ENCODE assay signal across 11 mouse cellular contexts in genomic region chr19:47013340-47014158, GRCm38 (mm10). TPM values are rescaled to one million over a fixed set of nuclear protein-coding genes. Genes with fewer than 3 reads are reported as not detected.
DNase-seq lines count a peak whose midpoint lies in the region; ATAC-seq lines count a peak whose summit lies in the region.
"Had no signal": no experiment of that assay in that cellular context is flagged by ENCODE, and none has a peak within 500 bp of the region (broad histone marks: within the 10 kb centered on the region; RNA-seq: fewer than 3 reads in every experiment).

No protein-coding gene starts in this region.

- no peak for ATAC-seq in heart, embryonic 12.5 days (ENCODE audit: insufficient number of reproducible peaks, low FRiP score)
- ATAC-seq in forebrain, embryonic 12.5 days (ENCODE audit: low FRiP score): no peak

- H3K27ac ChIP-seq in heart, embryonic 12.5 days (ENCODE audit: poor library complexity, severe bottlenecking): no peak overlapping the region
- H3K27ac ChIP-seq in forebrain, embryonic 12.5 days: peak overlapping the region; percentile 90
- peak overlapping the region; percentile 79 for H3K27ac ChIP-seq in midbrain, embryonic 10.5 days (replicated peaks)

- 0 out of 2 replicates have a peak overlapping the region, but pooled peaks have one; percentile 82 for H3K4me2 ChIP-seq in heart, embryonic 12.5 days
- H3K4me2 ChIP-seq in forebrain, embryonic 12.5 days: peak overlapping the region; percentile 71

- H3K4me3 ChIP-seq in heart, embryonic 12.5 days: peak overlapping the region; percentile 39
- H3K4me3 ChIP-seq in forebrain, embryonic 12.5 days (replicated peaks): peak overlapping the region; percentile 60
- H3K4me3 ChIP-seq in midbrain, embryonic 10.5 days: peak overlapping the region; percentile 60

- peaks cover 78% of the 10 kb centered on the region for H3K27me3 ChIP-seq in heart, embryonic 12.5 days (replicated peaks)
- peaks cover 60% of the 10 kb centered on the region for H3K27me3 ChIP-seq in forebrain, embryonic 12.5 days
- H3K27me3 ChIP-seq in midbrain, embryonic 10.5 days (ENCODE audit: low read depth, poor library complexity, severe bottlenecking): peaks cover 72% of the 10 kb centered on the region
- H3K27me3 ChIP-seq: CH12.LX had no signal

- DNase-seq in heart, postnatal 25 days (ENCODE audit: low spot score): no peak
- peak; percentile 57 for DNase-seq in MN1 (ENCODE audit: low spot score)
- DNase-seq in midbrain, embryonic 10.5 days (ENCODE audit: low spot score): no peak
- no peak for DNase-seq in frontal cortex, postnatal 14 days (ENCODE audit: low spot score in 2 of 2)
- DNase-seq in kidney, adult 9 months: no peak
- no peak for DNase-seq in B cell, adult 2 months
- DNase-seq: lung, postnatal 36 days had no signal

- H3K9me3 ChIP-seq in heart, embryonic 12.5 days (replicated peaks): no peaks in the 10 kb centered on the region
- no peaks in the 10 kb centered on the region for H3K9me3 ChIP-seq in forebrain, embryonic 12.5 days
- no peaks in the 10 kb centered on the region for H3K9me3 ChIP-seq in midbrain, embryonic 10.5 days (replicated peaks)

- intact Hi-C loops in heart, postnatal 25 days (cut with DNase I): no loop called here

- WGBS in heart, embryonic 12.5 days: 13% methylated on average over 20 of the region's 20 CpGs
- WGBS in forebrain, embryonic 12.5 days: 9% methylated on average over 20 of the region's 20 CpGs
- 11% methylated on average over 20 of the region's 20 CpGs for WGBS in midbrain, embryonic 10.5 days

- no peaks in the 10 kb centered on the region for H3K36me3 ChIP-seq in heart, embryonic 12.5 days
- no peaks in the 10 kb centered on the region for H3K36me3 ChIP-seq in forebrain, embryonic 12.5 days (replicated peaks)
- H3K36me3 ChIP-seq in midbrain, embryonic 10.5 days: no peaks in the 10 kb centered on the region

- no peak overlapping the region for H3K9ac ChIP-seq in heart, embryonic 12.5 days
- H3K9ac ChIP-seq in forebrain, embryonic 12.5 days: peak overlapping the region; percentile 78

- peaks cover 19% of the 10 kb centered on the region for H3K4me1 ChIP-seq in heart, embryonic 12.5 days (replicated peaks)
- peaks cover 15% of the 10 kb centered on the region for H3K4me1 ChIP-seq in forebrain, embryonic 12.5 days
- peaks cover 37% of the 10 kb centered on the region for H3K4me1 ChIP-seq in midbrain, embryonic 10.5 days

RNA-seq across cellular contexts. Expression of gene Ina, which starts 0.9 kb away (rescaled TPM):
- 0.24 and 0.86 TPM in 2 replicates for polyA plus RNA-seq in heart, embryonic 12.5 days (2016; fragmentation: Nextera tagmentation; extraction: Ambion mirVana)
- not detected for total RNA-seq in heart, postnatal 25 days (2021)
- polyA plus RNA-seq in forebrain, embryonic 12.5 days (2016; fragmentation: Nextera tagmentation; extraction: Ambion mirVana): 204 and 215 TPM in 2 replicates
- 51.0 and 98.3 TPM in 2 replicates for polyA plus RNA-seq in midbrain, embryonic 10.5 days (2016; fragmentation: Nextera tagmentation; extraction: Ambion mirVana)
- total RNA-seq: CH12.LX; hematopoietic stem cell, adult 5-6 weeks had no signal

RNA-seq across cellular contexts. Expression of gene Nt5c2, which starts 1.4 kb away (rescaled TPM):
- polyA plus RNA-seq in heart, embryonic 12.5 days (2016; fragmentation: Nextera tagmentation; extraction: Ambion mirVana): 108 and 111 TPM in 2 replicates
- total RNA-seq in heart, postnatal 25 days (2021): 10 to 100 TPM; 65.0 to 71.7 TPM
- 74.0 and 76.0 TPM in 2 replicates for polyA plus RNA-seq in forebrain, embryonic 12.5 days (2016; fragmentation: Nextera tagmentation; extraction: Ambion mirVana)
- 64.1 and 77.4 TPM in 2 replicates for polyA plus RNA-seq in midbrain, embryonic 10.5 days (2016; fragmentation: Nextera tagmentation; extraction: Ambion mirVana)

RNA-seq across cellular contexts. Expression of gene Pcgf6, which starts 37.2 kb away (rescaled TPM):
- polyA plus RNA-seq in heart, embryonic 12.5 days (2016; fragmentation: Nextera tagmentation; extraction: Ambion mirVana): 12.9 and 14.5 TPM in 2 replicates
- total RNA-seq in heart, postnatal 25 days (2021): 1 to 10 TPM; 2.8 to 3.2 TPM
- 32.6 and 33.4 TPM in 2 replicates for polyA plus RNA-seq in forebrain, embryonic 12.5 days (2016; fragmentation: Nextera tagmentation; extraction: Ambion mirVana)
- 30.2 and 33.8 TPM in 2 replicates for polyA plus RNA-seq in midbrain, embryonic 10.5 days (2016; fragmentation: Nextera tagmentation; extraction: Ambion mirVana)

RNA-seq across cellular contexts. Expression of gene Taf5, which starts 54.0 kb away (rescaled TPM):
- 7.1 and 7.5 TPM in 2 replicates for polyA plus RNA-seq in heart, embryonic 12.5 days (2016; fragmentation: Nextera tagmentation; extraction: Ambion mirVana)
- 1 to 10 TPM; 2.7 to 3.5 TPM for total RNA-seq in heart, postnatal 25 days (2021)
- 10.7 and 11.4 TPM in 2 replicates for polyA plus RNA-seq in forebrain, embryonic 12.5 days (2016; fragmentation: Nextera tagmentation; extraction: Ambion mirVana)
- polyA plus RNA-seq in midbrain, embryonic 10.5 days (2016; fragmentation: Nextera tagmentation; extraction: Ambion mirVana): 6.8 and 7.1 TPM in 2 replicates

Comparison
In these comparisons a context has a peak if more than half of its experiments do, and no peak if none do; other contexts are left out.
1. RNA of gene Ina, which starts 0.9 kb away (polyA plus RNA-seq): 204 to 215 TPM in forebrain, embryonic 12.5 days and 51.0 to 98.3 TPM in midbrain, embryonic 10.5 days; 0.24 to 0.86 TPM in heart, embryonic 12.5 days; every median in the first group is over 10 times any median in the second.
2. Peak in every context shown above with its lines, with median percentiles within 50 percentile points of each other: H3K4me3 ChIP-seq.